Mouse (Mus musculus) T-helper 1 cell (primary cell): ENCODE measurements around the gene Gm17332.
"Not testable (repeated sequence)": the region's sequence is repeated elsewhere in the genome, so short reads cannot be mapped to it uniquely, and the experiment has no call there.

Experiments
- in situ Hi-C: fragments of 300-600 bp; cut with MboI, MseI; formaldehyde crosslinking; loops from one replicate; pipeline ENCODE4 v1.15.1; 2025; ENCODE audit warnings: high pct_unique_total_duplicates

Gene Gm17332

DNA sequence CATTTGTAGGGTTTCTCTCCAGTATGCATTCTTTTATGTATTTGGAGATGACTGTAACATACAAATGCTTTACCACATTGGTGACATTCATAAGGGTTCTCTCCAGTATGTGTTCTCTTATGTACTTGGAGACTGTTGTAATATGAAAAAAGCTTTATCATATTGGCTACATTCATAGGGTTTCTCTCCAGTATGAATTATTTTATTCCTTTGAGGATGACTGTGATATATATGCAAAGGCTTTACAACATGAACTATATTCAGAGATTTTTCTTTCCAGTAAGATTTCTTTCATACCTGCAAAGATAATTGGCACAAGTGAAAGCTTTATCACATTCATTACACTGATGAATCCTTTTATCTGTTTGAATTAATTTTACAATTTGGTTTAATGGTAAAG, at the start of gene Gm17332:
Gene Gm17332, minus strand, starts transcription at position 101 of the 400 bp plus-strand sequence.
- in situ Hi-C loops = loop anchor here (10.0 kb wide), 1 partner anchor 718 kb away; no protein-coding TSS in a partner anchor

DNA sequence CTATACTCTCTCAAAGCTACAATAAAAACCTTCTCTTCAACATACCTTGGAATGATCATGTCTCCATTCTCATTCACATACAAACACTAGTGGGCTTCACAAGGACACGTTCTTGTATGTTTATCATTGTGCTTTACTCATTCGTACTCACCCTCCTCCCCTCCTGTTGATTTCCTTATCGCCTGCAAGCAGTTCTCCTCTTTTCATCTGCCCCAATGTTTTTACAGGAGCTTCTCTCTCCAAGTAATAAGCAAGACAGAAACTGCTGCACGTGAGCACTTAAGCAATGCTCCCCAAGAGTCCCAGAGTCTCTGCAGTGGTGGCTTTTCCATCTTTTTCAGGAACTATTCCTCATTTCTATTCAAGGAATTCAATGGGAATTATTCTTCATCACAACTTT, 47.7 kb upstream of the Gm17332 start:
- in situ Hi-C loops = loop anchor here (5.0 kb wide), 1 partner anchor 87 kb away; no protein-coding TSS in a partner anchor

DNA sequence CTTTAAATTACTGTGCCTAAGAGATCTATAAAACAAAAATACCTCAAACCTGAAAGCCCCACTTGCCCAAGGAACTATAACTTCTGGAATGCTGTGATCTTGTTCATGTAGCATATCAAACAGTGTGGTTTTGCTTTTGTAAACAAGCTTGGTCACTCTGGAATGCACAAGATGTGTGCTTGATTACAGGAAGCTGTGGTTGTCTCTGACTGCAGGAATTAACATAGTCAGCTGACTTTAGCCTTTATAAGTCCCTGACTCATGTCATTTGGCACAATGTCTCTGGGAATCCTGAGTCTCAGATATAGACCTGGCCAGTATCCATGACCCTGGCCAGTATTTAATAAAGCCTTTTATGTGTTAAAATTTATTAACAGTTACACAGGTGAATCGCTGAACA, 43.1 kb upstream of the Gm17332 start:
- in situ Hi-C loops = loop anchor here (5.0 kb wide), 1 partner anchor 92 kb away; no protein-coding TSS in a partner anchor

DNA sequence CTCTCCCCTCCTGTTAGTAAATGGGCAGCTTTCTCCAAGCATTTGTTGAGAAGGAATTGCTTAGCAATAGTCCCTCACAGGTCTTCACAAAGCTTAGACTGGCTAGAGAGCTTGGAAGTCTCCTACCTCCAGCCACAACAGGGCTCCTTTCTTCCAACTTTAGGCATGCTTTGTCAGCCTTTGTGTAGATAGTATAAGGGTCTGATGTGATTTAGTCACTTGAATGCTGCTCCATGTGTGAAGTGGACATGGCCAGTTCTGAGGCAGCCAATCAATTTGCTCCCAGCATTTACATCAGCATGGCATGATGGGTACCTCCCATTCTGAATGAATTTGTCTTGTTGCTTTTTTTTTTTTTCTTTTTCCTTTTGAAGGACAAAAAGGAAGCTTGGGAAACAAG, 35.7 kb upstream of the Gm17332 start:
- in situ Hi-C loops = no loop called here

DNA sequence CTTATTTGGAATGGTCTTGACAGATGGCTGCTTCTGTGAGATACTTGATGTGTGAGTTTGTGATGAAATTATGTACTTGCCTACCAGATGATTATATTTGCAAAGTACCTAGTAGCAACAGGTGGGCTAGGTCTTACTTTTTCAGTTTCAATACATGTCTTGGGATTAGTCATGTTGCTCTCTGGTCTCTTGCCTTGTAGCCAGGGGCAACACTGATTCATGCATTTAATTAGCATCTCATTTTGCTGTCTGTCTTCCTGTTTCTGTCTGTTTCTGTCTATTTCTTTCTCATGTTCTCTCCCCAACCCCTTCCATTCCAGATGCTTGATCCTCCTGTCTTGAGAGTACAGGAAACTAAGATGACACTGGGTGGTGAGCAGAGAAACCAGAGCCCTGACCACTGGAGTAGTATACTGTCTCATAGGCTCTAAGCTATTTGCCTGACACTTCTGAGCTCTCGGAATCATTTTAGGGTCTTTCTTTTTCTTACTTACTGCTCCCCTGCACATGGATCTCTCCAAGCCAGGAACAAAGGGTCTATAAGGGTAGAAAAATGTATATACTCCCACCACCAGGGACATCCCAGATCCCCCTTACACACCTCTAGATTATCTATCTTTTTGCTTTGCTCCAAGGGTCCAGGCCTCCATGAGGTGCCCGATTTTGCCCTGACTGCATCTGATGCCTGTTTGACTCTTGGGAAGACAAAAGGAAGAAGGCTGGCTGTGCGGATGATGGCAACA, 13.5 kb upstream of the Gm17332 start:
- in situ Hi-C loops = no loop called here

DNA sequence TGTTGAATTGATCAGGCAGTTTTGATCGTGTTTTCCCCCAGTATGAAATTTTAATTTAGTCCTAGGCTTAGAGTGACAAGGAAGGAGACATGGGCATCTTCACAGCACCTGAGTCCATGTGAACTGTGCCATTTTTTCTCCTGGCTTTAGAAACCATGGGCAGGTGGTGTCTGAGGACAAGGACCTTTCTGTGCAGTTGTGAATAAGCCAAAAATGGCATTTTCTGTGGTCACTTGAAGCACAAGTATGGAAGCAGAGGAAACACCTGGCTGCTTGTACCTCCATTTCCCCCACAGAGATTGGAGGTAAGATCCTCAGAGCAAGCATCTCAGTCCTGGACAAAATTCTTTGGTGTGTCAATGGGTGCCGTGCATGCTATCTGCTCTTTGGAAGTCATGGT, 12.5 kb upstream of the Gm17332 start:
- in situ Hi-C loops = no loop called here

DNA sequence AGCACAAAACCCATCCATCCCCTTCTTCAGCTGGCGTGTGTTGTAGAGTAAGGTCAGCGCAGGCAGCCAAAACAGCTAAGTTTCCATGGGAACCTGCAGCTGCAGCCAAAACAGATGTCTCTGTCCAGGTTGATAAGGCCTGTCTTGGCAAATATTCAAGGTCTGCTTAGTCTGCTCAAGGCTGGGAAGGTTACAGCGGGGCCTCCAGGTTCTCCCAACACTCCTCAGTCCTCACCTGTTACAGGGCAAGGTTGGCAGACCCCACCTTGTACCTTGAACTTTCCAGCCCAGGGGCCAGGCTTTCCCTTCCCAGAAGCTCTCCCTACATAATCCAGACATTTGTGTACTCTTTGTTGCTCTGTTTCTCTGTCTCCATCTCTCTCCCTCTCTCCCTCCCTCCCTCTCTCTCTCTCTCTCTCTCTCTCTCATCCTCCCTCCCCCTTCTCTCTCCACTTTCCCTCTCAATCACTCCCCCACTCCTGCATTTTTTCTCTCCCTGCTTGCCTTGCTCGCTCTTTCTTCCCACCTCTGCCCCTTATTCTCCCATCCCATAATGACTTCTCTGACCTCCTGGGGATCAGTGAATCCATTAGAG, 12.1 kb downstream of the Gm17332 start:
- in situ Hi-C loops = no loop called here

DNA sequence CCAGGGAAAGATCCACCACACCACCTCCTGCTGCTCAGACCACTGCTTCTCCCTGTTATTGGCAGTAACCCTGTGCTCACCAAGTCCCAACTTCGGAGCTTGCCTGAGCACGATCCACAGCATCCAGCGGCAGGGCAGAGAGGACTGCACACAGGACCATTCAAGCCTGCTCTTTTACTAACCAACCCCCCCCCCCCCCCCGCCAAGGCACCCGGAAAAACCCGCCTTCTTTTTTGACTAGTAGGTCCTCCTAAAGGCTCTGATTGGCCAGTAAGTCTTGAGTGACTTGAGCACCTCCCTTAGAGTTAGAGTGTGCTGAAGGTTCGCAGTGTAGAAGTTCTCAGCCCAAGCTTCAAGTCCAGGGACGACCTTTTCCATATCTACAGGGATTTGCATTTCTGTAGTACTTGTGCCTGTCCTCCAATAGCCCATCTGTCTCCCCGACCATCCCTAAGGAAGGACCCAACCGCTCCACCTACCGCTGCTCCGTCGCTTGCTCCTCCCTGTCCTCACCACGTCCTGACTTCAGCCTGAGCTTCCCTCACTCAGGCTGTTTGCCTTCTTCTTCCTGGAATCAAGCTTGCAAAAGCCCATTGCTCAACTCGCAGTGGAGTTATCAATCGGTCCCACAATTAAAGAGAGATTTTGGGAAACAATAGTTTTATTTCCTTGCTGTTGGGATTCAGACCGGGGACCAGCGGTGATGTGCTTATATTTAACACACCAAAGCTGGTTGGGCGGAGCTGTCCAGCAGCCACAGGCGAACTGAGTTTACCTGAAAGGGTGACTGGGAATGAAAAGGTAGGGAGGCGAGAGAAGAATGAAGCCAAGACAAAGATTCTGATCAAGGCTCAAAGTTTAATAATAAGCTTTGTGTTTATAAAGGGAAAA, 12.9 kb downstream of the Gm17332 start:
- in situ Hi-C loops = no loop called here

DNA sequence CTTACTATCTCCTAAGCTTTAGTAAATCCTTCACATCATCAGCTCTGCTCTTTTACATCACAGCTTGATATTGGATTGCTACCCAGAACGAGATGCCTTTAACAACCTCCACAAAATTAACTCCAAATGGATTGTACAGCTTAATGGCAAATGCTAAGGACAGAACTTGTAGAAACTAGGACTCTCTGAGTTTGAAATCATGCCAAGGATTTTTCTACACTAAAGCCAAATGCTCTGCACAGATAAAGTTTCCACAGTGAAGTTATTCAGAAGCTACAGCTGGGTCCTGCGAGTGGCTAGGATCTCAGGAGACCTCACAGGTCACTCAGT, 13.5 kb downstream of the Gm17332 start:
- in situ Hi-C loops = no loop called here

DNA sequence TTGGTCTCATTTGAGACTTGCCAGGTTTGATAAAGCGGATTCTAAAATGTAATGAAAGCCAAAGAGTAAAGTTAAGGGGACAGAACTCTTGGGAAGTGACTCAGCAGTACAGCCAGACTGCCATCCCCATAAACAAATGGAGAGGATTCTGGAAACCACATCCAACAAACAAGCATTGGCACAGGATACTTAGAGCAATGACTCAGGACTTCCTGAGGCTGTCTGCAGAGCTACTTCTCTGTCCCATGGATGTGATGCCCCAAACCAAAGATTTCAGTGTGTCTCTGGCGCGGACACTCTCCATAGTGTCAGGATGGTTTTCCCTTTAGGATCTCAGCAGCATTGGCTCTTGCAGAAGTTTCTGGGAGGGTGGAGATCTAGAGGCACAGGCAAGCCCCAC, 25.2 kb downstream of the Gm17332 start:
- in situ Hi-C loops = no loop called here

DNA sequence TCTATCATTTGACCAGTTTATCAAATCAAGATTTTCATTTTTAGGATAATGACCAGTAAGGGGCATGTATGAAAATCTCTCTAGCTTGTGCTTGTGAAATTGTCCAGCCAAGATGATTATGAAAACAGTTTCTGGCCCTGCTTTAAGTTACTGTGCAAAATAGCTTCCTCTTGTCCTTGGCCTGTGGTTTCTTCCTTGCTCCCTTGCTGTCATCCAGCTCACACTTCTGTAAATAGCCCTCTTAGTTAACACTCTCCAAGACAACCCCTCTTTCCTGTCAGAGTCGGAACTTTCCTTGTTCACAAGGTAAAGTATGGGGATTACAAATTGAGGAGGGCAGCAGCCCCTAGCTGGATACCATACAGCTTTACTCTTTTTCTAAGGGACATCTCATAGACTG, 43.9 kb downstream of the Gm17332 start:
- in situ Hi-C loops = not testable (repeated sequence)

DNA sequence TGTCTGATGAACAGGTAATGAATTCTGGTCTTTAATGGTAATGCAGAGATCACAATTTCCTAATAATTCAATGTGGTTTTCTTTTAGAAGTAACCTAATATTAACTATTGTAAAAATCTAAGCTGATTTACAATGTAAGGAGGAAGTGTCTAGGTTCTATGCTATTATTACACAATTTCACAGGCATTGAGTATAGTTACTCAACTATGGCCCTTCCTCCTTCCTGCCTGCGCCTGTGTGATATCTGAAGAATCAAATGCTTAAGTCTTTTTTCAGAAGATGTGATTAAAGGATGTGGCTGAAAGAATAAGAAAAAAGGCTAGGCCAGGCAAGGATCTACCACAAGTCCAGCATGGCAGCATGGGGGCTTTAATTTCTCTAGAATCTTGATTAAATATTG, 47.4 kb downstream of the Gm17332 start:
- in situ Hi-C loops = not testable (repeated sequence)

DNA sequence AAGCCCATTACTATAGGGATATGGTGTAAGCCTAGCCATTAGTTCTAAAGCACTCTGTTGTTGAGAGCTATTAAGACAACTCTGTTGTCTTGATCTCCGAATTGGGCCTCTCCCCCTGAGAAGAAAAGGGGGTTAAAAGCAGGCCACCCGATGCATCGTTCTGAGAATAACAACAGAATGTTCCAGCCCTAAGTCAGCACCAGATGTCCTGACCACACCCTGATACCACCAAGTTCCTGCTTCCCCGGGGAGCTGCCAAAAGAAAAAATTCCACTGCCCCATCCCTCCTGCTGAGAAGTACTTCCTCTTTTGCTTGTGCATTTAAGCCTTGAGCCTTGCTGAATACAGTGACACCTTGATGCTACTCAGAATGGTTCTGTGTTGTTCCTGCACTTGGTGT, 48.5 kb downstream of the Gm17332 start:
- in situ Hi-C loops = not testable (repeated sequence)
